Mouse (Mus musculus) cerebral cortex, adult 2 months (tissue): ENCODE results near the gene Rab27a.

Source experiments
- WGBS: fragments of 180-500 bp; shearing (Covaris S2); methylation state at CpG from one replicate; pipeline ENCODE4 v1.1.7; 2018; 5-methylcytosine and 5-hydroxymethylcytosine counted together

Rab27a gene

GRCm38 (mm10) chr9:73044146-73045079 is at the start of gene Rab27a:
Gene Rab27a, plus strand, starts transcription at chr9:73044854.
- 1% methylated on average over 41 of the region's 41 CpGs for WGBS

GRCm38 (mm10) chr9:72996806-72997205 is 47.8 kb upstream of the Rab27a start:
- WGBS = 62% methylated on average over 7 of the region's 7 CpGs

GRCm38 (mm10) chr9:73000487-73000886 is 44.2 kb upstream of the Rab27a start:
- WGBS = 59% methylated on average over 2 of the region's 2 CpGs

- WGBS = 81% methylated on average over 13 of the region's 13 CpGs
Measured at GRCm38 (mm10) chr9:73001314-73002011, 43.2 kb upstream of the Rab27a start.

- WGBS = 51% methylated on average over 3 of the region's 3 CpGs
Measured at GRCm38 (mm10) chr9:73002177-73002576, 42.5 kb upstream of the Rab27a start.

GRCm38 (mm10) chr9:73004076-73004475 is 40.6 kb upstream of the Rab27a start:
- 88% methylated on average over 8 of the region's 8 CpGs for WGBS

GRCm38 (mm10) chr9:73005106-73005505 is 39.5 kb upstream of the Rab27a start:
- 76% methylated on average over 6 of the region's 6 CpGs for WGBS

- WGBS = 97% methylated on average over 3 of the region's 3 CpGs
Measured at GRCm38 (mm10) chr9:73006175-73006574, 38.5 kb upstream of the Rab27a start.

- WGBS = 57% methylated on average over 3 of the region's 3 CpGs
Measured at GRCm38 (mm10) chr9:73008384-73008783, 36.3 kb upstream of the Rab27a start.

- WGBS = 78% methylated on average over 4 of the region's 4 CpGs
Measured at GRCm38 (mm10) chr9:73012629-73013028, 32.0 kb upstream of the Rab27a start.

GRCm38 (mm10) chr9:73014724-73015123 is 29.9 kb upstream of the Rab27a start:
- WGBS = 78% methylated on average over 13 of the region's 13 CpGs

- WGBS = 67% methylated on average over 10 of the region's 10 CpGs
Measured at GRCm38 (mm10) chr9:73019841-73020240, 24.8 kb upstream of the Rab27a start.

GRCm38 (mm10) chr9:73020566-73021097 is 24.0 kb upstream of the Rab27a start:
- 91% methylated on average over 5 of the region's 5 CpGs for WGBS

- WGBS = 19% methylated on average over 17 of the region's 17 CpGs
Measured at GRCm38 (mm10) chr9:73025818-73026636, 18.6 kb upstream of the Rab27a start.

- WGBS = 94% methylated on average over 1 of the region's 1 CpGs
Measured at GRCm38 (mm10) chr9:73030443-73030842, 14.2 kb upstream of the Rab27a start.

- WGBS = 77% methylated on average over 4 of the region's 4 CpGs
Measured at GRCm38 (mm10) chr9:73031421-73031820, 13.2 kb upstream of the Rab27a start.

GRCm38 (mm10) chr9:73033406-73033805 is 11.2 kb upstream of the Rab27a start:
- 95% methylated on average over 1 of the region's 1 CpGs for WGBS

GRCm38 (mm10) chr9:73039222-73039945 is 5.3 kb upstream of the Rab27a start:
- 1% methylated on average over 49 of the region's 49 CpGs for WGBS

GRCm38 (mm10) chr9:73040080-73040479 is 4.6 kb upstream of the Rab27a start, which contains the start of gene Pigb:
Gene Pigb, minus strand, starts transcription at chr9:73040378.
- 26% methylated on average over 6 of the region's 6 CpGs for WGBS

- 17% methylated on average over 7 of the region's 7 CpGs for WGBS
Measured at GRCm38 (mm10) chr9:73045204-73045603, 550 bp downstream of the Rab27a start.

GRCm38 (mm10) chr9:73045711-73046110 is 1.1 kb downstream of the Rab27a start:
- 76% methylated on average over 10 of the region's 10 CpGs for WGBS
